Mouse (Mus musculus): ENCODE measurements around the gene Stxbp2.

Gene Stxbp2

DNA sequence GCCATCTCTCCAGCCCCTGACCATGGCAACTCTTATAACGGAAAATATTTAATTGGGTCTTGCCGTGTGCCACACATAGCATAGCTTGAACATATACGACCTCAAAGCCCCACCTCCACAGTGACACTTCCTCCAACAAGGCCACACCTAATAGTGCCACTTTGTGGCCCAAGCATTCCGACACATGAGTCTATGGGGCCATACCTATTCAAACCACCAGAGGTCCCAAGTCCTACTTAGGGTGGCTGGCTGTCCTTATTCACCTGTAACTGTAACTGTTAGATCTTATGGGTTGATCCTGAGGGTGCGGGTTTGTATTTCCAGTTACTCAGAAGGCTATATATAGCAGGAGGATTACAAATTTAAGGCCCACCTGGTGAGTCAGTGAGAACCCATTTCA, 2.7 kb upstream of the Stxbp2 start:
- no peak for DNase-seq (ENCODE audit: inconsistent age in 2 of 2, low spot score in 1 of 2)

DNA sequence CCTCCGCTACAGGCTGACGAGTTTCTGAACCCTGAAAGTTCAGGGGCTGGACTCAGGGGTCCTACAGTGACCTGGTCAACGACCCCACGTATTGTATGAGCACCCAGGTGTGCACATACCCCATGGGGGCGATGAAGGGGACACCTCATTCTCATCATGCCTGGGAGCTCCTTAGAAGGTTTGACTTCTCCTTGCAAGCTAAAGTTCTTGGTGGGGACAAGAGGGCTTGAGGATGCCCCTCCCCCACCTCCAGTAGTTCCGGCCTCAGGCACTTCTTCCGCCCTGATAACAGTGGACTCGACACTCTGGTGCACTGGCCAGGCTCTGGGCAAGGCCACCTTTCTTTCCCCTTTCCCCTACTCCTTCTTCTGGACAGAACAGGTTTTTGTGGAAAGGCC, 722 bp downstream of the Stxbp2 start:
- no peak for DNase-seq (ENCODE audit: inconsistent age in 2 of 2, low spot score in 1 of 2)

DNA sequence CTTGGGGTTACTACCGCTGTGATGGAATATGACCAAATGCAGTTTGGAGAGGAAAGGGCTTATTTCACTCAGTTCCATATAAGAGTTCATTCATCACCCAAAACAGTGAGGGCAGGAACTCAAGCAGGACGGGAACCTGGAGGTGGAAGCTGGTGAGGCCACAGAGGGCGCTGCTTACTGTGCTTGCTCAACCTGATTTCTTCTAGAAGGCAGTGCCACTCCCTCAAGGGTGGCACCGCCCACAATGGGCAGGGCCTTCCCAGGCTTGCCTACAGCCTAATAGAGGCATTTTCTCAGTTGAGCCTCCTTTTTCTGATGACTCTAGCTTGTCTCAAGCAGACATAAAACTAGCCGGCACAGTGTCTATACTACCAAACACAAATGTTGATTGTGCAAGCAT, 15.0 kb downstream of the Stxbp2 start:
- DNase-seq (ENCODE audit: inconsistent age in 2 of 2, low spot score in 1 of 2) = peak; percentile 50 to 83

DNA sequence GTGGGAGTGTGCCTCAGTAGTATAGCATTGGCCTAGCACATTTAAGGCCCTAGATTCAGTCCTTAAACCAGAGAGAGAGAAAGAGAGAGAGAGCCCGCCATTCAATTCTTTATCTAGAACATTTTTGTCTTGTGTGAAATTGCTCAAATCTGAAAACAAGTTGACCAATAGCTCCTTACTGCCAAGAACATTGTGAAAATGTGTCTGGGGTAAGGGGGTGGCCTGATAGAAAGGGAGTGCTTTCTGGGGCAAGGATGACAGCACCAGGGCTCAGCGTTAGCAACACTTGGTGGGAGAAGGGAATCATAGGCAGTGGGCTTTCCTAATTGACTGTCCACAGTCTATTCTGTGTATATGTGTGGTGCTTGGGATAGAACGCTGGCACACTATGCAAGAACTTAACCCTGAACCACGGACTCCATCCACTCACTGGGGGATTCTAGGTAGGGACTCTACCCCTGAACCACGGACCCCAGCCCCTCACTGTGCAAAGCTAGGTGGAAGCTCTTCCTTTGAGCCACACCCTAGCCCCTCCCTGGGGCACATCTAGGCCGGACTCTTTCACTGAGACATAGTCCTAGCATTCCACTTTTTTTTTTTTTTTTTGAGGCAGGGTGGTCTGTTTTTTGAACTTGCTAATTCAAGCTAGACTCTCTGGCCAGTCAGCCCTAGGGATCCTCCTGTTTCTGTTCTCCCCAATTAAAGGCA, 16.2 kb downstream of the Stxbp2 start:
- peak in 1 of 2 experiments; percentile 62 for DNase-seq (ENCODE audit: inconsistent age in 2 of 2, low spot score in 1 of 2)

DNA sequence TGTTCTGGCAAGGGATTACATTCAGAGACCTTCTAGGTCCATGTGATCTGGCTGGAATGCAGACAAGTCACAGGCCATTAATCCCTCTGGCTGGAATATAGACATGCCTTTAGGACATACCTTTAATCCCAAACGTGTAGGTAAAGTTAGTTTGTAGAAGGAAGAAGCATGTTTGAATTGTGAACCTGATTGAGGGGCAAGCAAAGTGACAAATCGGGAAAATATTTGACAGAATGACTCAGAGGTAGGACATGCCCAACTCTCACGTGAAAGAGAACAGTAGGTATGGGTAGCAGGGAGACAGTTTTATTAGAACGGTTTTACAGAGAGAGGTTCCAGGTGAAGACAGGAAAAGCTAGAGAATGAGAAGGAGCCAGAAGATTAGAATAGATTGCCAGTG, 16.8 kb downstream of the Stxbp2 start:
- DNase-seq (ENCODE audit: inconsistent age in 2 of 2, low spot score in 1 of 2) = no peak

DNA sequence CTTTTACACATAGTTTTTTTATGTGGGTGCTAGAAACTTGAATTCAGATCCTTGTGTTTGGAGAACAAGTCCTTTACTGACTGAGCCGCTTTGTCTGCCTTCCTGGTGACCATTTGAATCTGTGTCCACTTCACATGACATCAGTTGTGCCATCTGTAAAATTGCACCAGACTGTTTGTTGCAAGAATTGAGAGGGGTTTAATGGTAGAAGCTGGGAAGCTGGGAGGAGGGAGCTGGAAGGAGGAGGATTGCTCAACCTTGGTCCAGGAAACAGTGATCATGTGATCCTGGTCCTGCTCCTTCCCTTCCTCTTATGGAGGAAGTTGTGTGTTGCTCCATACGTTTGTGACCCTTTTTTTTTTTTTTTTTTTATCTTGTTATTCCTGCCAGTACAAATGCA, 17.5 kb downstream of the Stxbp2 start:
- DNase-seq (ENCODE audit: inconsistent age in 2 of 2, low spot score in 1 of 2) = no peak

DNA sequence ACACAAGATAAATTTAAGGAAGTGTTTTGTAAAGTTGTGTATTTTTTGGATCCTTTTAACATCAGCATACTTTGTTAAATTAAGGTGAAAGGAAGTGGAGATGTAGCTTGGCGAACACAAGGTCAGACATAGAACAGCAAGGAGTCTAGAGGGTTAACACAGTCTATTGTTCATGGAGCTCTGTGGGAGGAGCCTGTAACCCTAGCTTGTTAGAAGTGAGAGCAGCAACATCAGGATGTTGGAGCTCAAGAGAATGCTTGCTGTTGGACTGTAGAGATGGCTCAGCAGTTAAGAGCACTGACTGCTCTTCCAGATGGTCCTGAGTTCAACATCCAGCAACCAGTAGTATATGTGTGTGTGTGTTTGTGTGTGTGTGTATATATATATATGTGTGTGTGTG, 18.2 kb downstream of the Stxbp2 start:
- DNase-seq (ENCODE audit: inconsistent age in 2 of 2, low spot score in 1 of 2) = no peak

DNA sequence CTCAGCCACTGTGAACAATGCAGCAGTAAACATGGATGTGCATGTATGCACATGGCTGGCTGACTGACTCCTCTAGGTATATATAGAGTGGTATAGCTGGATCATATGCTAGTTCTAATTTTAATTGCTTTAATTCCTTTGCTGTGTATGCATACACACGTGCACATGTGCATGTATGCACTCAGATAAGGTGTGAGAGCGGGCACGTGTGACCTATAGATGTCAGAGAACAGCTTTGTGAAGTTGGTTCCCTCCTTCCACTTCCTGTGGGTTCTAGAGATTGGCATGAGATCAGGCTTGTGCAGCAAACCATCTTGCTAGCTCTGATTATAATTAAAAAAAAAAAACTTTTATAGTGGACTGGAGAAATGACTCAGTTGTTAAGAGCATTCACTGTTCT, 22.1 kb downstream of the Stxbp2 start:
- no peak for DNase-seq (ENCODE audit: inconsistent age in 2 of 2, low spot score in 1 of 2)

DNA sequence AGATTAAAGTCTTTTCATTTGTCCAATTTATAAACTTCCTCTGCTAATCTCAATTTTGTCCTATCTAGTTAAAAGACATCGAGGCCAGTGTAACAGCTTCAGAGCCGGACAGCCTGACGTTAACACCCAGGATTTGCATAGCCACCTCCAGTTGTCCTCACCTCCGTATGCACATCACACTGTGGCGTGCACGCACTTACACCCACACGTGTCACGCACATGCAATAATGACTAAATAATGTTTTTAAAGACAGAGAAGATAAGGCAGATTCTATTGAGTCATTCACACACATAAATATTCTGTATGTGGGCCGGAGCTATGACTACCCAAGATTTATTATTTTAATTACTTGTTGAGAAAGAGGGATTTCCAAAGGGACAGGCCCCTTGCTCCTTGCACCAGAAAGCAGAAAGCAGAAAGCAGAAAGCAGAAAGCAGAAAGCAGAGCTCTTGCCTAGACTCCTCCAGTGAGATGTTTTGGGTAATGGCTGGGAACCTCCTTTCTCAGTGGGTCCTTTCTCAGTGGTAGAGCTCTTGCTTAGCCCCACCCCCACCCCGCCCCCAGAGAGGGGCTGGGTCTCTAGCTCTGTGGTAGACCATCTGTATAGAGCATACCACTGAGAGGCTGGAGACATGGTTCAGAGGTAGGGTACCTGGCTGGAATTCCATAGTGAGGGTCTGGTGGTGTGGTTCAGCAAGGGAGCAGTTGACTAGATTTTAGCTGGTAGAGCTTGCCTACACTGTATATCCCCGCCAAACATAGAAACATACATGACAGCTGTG, 24.2 kb downstream of the Stxbp2 start:
- DNase-seq (ENCODE audit: inconsistent age in 2 of 2, low spot score in 1 of 2) = no peak

DNA sequence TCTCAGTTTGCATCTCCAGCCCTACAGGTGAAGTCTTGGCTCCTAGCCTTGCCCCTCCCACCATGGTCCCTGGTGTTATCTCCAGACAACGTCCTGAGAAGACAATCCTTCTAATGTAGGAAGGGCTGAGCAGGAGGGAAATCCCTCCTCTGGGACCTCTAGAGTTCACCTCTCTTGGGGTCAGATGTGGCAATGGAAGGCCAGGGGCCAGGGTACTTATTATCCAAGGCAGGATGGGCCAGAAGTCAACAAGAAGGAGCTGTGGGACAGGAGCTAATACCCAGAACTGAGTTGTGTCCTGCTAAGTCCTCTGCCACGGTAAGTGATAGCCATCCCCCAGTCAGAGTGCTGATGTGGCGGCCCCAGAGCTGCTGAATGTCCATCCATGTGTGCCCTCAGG, 24.8 kb downstream of the Stxbp2 start, which contains the start of gene Retn:
Gene Retn (plus strand): TSS at position 245 of the 400 bp plus-strand sequence.
- DNase-seq (ENCODE audit: inconsistent age in 2 of 2, low spot score in 1 of 2) = peak in 1 of 2 experiments; percentile 55

DNA sequence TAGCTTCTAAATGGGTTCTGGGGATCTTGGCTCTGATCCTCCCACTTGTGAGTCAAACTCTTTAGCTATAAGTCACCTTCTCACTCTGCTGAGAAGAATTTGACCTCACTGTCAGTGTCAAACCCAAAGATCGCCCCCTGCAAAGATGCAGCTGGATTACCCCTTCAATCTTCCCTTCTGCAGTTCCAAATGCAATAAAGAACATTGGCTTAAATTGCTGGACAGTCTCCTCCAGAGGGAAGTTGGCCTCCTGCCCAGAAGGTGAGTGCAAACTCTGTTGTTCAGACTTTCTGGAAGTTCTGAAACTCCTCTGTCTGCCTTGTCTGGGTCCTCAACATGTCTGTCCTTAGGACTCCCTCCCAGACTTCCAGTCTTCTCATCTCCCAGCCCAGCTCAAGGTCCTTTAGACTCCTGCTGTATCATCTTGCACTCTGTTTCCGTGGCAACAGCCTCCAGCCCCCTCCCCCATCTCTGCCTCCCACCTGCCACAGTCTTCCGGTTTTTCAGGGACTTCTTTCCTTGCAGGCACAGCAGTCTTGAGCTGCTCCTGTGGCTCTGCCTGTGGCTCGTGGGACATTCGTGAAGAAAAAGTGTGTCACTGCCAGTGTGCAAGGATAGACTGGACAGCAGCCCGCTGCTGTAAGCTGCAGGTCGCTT, 26.1 kb downstream of the Stxbp2 start:
- DNase-seq (ENCODE audit: inconsistent age in 2 of 2, low spot score in 1 of 2) = no peak

DNA sequence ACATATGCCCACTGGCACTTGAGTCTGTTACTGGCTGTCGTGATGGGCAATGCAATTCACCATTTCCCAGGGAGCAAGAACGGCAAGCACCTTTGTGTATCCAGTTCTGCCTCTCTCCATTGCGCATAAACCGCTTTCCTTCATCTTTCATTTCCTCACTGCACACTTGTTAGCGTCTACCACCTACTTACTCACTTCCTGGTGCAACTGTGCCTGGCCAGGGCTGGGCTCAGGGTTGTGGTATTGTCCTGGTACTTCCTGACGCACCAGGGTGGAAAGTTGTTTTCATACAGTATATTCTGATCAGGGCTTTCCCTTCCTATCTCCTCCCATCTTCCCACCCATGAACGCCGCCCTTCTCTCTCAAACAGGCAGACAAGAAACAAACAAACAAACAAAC, 30.1 kb downstream of the Stxbp2 start:
- DNase-seq (ENCODE audit: inconsistent age in 2 of 2, low spot score in 1 of 2) = no peak

DNA sequence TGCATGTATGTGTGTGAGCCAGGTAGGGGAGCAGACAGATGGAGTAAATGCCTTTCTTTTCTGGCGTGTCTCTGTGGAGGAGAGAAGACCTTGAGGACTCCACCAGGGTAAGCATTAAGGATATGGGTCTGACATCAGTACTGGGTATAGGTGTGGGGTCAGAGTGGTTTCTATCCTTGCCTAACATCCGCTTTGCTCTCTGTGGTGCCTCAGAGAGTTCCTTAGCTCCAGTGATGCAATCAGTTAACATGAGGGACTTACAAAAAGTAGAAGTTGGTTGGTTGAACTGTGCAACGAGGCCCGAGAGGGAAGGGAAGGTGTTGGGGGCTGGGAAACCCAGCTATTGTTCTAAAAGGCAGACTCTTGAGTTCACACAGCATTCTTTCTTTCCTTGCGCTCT, 33.6 kb downstream of the Stxbp2 start:
- DNase-seq (ENCODE audit: inconsistent age in 2 of 2, low spot score in 1 of 2) = no peak

DNA sequence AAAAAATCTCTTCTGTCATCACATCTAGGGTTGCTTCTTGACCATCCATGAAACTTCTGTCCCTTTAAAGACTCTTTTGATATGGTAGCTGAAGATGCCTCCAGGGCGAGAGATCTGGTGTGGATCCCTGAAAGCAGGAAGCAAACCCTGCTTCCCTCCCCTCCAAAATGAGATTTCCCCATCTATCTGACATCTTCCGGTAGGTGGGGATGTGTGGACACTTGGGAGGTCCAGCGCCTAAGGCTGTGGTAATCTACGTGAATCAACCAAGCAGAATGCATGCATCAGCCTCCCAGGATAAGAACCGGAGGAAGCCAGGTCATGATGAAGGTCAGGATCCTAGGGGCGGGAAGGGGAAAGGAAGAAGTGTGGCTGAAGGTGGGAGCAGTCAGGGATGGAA, 34.8 kb downstream of the Stxbp2 start, which contains the start of gene Mcemp1:
Gene Mcemp1 (plus strand): TSS at position 248 of the 400 bp plus-strand sequence.
- DNase-seq (ENCODE audit: inconsistent age in 2 of 2, low spot score in 1 of 2) = no peak

DNA sequence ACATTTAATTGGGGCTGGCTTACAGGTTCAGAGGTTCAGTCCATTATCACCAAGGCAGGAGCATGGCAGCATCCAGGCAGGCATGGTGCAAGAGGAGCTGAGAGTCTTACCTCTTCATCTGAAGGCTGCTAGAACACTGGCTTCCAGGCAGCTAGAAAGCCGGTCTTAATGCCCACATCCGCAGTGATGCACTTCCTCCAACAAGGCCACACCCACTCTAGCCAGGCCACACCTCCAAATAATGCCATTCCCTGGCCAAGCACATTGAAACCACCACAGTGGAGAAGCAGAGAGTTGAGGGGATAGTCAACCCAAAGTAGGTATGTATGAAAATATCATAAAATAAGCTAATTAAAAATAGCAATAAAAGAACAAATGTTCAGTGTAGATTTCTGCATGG, 39.6 kb downstream of the Stxbp2 start:
- no peak for DNase-seq (ENCODE audit: inconsistent age in 2 of 2, low spot score in 1 of 2)

DNA sequence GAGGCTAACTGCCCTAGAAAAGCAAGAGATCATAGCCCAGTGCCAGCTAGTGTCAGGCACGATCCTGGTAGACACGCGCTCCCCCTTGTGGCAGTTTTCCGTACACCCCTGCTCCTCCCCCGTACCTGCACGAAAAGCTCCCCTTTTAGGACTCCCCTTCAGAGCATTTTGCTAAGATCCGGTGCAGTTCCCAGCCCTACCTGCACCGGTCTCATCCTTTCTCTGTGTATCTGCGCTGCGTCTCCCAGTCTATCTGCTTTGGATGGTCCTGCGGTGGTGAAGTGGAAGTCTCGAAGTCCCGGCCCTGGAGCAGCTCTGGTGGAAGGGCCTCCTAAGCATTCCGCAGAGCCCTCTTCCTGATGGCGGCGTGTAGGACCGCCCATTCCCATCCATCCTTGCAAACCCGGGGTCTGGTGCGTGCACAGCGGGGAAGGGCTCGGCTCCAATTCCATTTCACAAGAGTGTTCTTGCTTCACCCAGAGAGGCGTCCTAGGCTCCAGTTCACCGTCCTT, 41.3 kb downstream of the Stxbp2 start, which contains the start of gene Fcor:
Gene Fcor (minus strand): TSS at position 383 of the 512 bp plus-strand sequence.
- DNase-seq (ENCODE audit: inconsistent age in 2 of 2, low spot score in 1 of 2) = peak; percentile 80 to 96

DNA sequence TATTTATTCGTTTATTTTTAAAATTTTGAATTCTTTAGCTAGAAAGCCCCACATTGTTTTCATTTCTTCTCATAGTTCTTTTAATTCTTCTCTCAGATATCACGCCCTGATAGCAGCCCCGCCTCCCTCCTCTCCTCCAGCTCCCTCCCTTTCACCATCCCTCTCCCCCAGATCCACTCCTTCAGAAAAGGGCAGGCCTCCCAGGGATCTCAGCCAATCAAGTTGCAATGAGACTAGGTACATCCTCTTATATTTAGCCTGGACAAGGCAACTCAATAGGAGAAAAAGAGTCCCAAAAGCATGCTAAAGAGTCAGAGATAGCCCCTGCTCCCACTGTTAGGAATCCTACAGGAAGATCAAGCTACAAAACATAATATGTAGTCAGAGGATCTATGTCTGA, 43.9 kb downstream of the Stxbp2 start:
- DNase-seq (ENCODE audit: inconsistent age in 2 of 2, low spot score in 1 of 2) = no peak

DNA sequence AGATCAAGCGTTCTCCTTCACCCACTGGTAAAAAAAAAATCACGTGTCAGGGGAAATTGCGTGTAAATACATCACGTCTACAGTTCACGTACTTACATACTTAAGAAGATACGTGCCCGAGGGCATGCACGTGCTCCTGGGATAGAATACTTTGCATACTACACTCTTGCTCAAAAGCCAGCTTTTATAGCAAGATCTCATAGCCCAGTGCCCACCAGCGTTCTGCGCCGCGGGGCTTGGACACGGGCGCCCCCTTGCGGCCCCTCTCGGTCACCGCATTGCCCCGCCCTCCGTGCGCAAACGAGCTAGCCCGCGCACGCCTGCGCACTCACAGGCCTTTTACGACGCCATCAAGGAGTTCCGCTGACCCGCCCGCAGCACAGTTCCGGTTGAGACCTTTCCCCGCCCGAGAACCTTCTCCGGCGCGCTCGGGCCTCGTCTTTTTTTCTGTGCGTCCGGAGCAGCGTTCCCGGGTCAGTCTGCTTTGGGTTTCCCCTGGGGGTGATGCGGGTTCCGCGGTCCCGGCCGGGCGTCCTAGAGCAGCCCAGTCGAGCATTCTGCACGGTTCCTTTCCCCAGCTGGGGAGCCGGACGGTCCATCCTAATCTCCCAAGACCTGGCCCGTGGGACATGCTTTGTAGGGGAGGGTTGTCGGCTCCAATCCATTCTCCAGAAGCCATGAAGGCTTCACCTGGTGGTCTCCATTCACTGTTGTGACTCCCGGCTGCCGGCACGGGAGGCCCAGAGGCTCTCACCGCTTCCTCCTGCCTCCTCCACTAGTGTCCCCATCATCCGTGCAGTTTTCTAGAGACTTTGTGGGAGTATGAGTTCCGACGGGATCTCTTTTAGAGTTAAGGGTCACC, 45.6 kb downstream of the Stxbp2 start, which contains the start of gene Trappc5:
Gene Trappc5 (plus strand): TSS at position 169 of the 862 bp plus-strand sequence.
- DNase-seq (ENCODE audit: inconsistent age in 2 of 2, low spot score in 1 of 2) = peak; percentile 95 to 98

DNA sequence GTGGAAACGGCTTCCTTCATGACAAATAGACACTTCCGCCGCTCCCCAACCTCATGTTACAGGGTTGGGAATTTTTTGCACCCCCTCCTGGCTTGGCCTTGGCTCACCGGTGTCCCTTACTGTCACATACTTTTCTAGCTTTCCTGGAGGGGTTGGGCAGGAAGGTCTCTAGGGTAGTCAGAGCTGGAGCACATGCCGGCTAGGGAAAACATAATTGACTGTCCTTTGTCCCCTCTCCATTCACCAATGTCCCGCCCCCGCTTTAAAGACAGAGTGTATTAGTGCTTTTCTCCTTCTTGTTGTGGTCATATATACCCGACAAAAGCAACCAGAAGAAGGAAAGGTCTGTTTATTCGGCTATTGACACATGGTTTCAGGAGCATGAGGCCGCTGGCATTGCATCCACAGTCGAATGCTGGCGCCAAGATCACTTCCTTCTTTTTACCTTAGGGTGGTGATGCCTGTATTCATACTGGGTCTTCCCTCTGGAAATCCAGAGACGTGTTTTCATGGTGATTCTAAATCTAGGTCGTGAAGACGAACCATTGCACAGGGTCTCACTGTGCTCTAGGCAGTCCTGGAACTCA, 46.3 kb downstream of the Stxbp2 start:
- DNase-seq (ENCODE audit: inconsistent age in 2 of 2, low spot score in 1 of 2) = peak in 1 of 2 experiments; percentile 46

DNA sequence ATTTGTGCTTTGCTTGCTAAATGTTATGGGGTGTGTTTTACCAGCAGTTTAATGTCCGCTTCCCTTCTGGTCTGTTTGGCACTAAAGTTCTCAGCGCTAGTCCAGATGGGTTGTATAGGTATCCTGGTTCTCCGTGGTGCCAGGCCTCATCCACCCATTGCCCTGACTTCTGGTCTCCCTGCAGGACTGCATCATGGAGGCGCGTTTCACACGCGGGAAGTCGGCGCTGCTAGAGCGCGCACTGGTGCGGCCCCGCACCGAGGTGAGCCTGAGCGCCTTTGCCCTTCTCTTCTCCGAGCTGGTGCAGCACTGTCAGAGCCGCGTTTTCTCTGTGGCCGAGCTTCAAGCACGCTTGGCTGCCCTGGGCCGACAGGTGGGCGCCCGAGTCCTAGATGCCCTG, 48.1 kb downstream of the Stxbp2 start:
- DNase-seq (ENCODE audit: inconsistent age in 2 of 2, low spot score in 1 of 2) = no peak

Data from adrenal gland, adult (tissue).